Mouse (Mus musculus) cerebellum, adult 11-12 months (tissue): Measurements from ENCODE around the gene Rab5b.
"Not testable (repeated sequence)": the region's sequence is repeated elsewhere in the genome, so short reads cannot be mapped to it uniquely, and the experiment has no call there.

Source experiments
- DNase-seq: peaks from one replicate; pipeline ENCODE4 v3.0.0; 2022

Rab5b gene

GRCm38 (mm10) chr10:128641871-128642270, 54.2 kb downstream of the Rab5b start:
- no peak for DNase-seq

- DNase-seq, result no peak
Observed at GRCm38 (mm10) chr10:128640891-128641290, 55.2 kb downstream of the Rab5b start.

GRCm38 (mm10) chr10:128639999-128640398, 56.1 kb downstream of the Rab5b start:
- DNase-seq, result no peak

DNA sequence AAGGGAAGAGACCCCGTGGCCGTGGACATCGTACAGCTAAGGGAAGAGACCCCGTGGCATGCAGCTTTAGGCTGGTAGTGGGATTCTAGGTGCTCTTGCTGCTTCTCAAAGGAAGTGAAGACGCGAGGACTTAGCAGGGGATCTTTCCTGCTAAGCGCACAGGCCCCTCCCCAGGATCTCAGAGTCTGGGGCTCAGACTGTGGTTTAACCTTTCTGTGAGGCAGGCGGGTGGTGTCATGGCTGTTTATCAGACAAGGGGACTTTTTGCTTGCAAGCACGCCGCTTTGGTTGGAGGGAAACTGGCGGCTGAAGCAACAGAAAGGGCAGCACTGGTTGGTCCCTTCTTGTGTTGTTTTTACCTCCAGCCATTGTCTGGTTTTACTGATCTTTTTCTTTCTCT, 59.1 kb downstream of the Rab5b start:
- DNase-seq, result no peak

- DNase-seq, result no peak
Observed at GRCm38 (mm10) chr10:128636561-128636960, 59.5 kb downstream of the Rab5b start.

- DNase-seq, result no peak
Observed at GRCm38 (mm10) chr10:128635697-128636096, 60.4 kb downstream of the Rab5b start.

- DNase-seq, result no peak
Observed at GRCm38 (mm10) chr10:128631571-128631970, 64.5 kb downstream of the Rab5b start.

GRCm38 (mm10) chr10:128630306-128630705, 65.8 kb downstream of the Rab5b start:
- DNase-seq, result not testable (repeated sequence)

GRCm38 (mm10) chr10:128629746-128630145, 66.3 kb downstream of the Rab5b start:
- no peak for DNase-seq

DNA sequence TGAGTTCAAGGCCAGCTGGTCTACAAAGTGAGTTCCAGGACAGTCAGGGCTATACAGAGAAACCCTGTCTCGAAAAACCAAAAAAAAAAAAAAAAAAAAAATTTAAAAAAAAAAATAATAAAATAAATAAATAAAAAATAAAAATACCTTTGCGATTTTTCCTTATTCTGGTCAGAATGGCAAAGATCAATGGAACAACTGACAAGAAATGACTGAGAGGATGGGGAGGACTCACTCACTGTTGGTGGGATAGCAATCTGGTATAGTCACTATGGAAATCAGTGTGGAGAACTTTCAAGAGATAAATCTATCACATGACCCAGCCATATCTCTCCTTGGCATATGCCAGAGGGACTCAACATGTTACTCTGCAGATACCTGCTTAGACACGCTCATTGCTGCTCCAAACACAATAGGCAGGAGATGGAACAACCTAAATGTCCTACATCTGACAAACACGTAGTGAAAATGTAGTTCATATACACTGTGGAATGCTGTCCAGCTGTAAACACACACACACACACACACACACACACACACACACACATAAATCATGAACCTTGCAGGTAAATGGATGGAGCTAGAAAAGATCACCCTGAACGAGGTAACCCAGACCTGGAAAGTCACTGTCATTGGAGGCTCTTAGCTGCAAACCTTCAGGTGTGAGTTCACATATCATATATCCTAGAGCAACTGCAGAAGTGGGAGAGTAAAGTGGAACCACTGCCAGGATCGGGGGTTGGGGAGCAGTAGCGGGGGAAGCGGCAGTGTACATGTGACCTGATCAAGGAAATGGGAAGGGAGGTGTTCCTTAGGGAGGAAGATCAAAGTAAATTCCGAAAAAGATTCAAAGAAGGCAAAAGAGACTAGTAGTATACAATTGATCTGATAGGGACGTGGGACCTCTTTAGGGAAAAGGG, 68.4 kb downstream of the Rab5b start:
- DNase-seq, result peak; percentile 58
